Comparison of ENCODE assay signal across 18 mouse cellular contexts in genomic region chr15:83573606-83574005, GRCm38 (mm10). TPM values are rescaled to one million over a fixed set of nuclear protein-coding genes. Genes with fewer than 3 reads are reported as not detected.
"Had no signal": no experiment of that assay in that cellular context is flagged by ENCODE, and none has a peak within 500 bp of the region (broad histone marks: within the 10 kb centered on the region; RNA-seq: fewer than 3 reads in every experiment).

No protein-coding gene starts in this region.

- H3K9ac ChIP-seq: liver, postnatal 0 days; lung, embryonic 15.5 days; midbrain, embryonic 12.5 days; neural tube, embryonic 13.5 days; stomach, embryonic 15.5 days had no signal

- H3K4me2 ChIP-seq: liver, embryonic 11.5 days; lung, embryonic 15.5 days; midbrain, embryonic 12.5 days; neural tube, embryonic 13.5 days; stomach, embryonic 15.5 days had no signal

- ATAC-seq: liver, postnatal 0 days; midbrain, embryonic 16.5 days had no signal

- H3K4me1 ChIP-seq: limb, embryonic 10.5 days; lung, embryonic 15.5 days; midbrain, embryonic 12.5 days; neural tube, embryonic 13.5 days; stomach, embryonic 15.5 days had no signal

- DNase-seq: kidney, postnatal 10 days; kidney, postnatal 4 days; liver, postnatal 0 days; lung, postnatal 14 days; retina, postnatal 1 day; right cerebral cortex, postnatal 4 days; thymus, postnatal 36 days had no signal

- H3K4me3 ChIP-seq: layer of hippocampus, adult 2 months; limb, embryonic 10.5 days; lung, embryonic 15.5 days; midbrain, embryonic 12.5 days; neural tube, embryonic 13.5 days; stomach, embryonic 15.5 days had no signal

- H3K9me3 ChIP-seq: limb, embryonic 10.5 days; lung, embryonic 15.5 days; midbrain, embryonic 12.5 days; neural tube, embryonic 13.5 days; stomach, embryonic 15.5 days had no signal

- H3K27ac ChIP-seq: layer of hippocampus, adult 2 months; limb, embryonic 10.5 days; lung, embryonic 15.5 days; macrophage; midbrain, embryonic 12.5 days; neural tube, embryonic 13.5 days; stomach, embryonic 15.5 days had no signal

- H3K27me3 ChIP-seq: lung, embryonic 15.5 days; midbrain, embryonic 12.5 days; neural tube, embryonic 13.5 days; stomach, embryonic 15.5 days had no signal

RNA-seq across cellular contexts. Expression of gene Bik, which starts 46.9 kb away (rescaled TPM):
- total RNA-seq: layer of hippocampus, adult 2 months; left cerebral cortex, adult 18-20 months; left cerebral cortex, postnatal 10 days had no signal
- polyA plus RNA-seq: macrophage had no signal
